Mouse (Mus musculus): Measurements from ENCODE around the gene Batf. TPM values are rescaled to one million over a fixed set of nuclear protein-coding genes. Genes with fewer than 3 reads are reported as not detected.
"Not testable (repeated sequence)": the region's sequence is repeated elsewhere in the genome, so short reads cannot be mapped to it uniquely, and the experiment has no call there.

The Batf gene
- polyA plus RNA-seq, 1 experiment from 2014 or later, result 8.6 TPM

DNA sequence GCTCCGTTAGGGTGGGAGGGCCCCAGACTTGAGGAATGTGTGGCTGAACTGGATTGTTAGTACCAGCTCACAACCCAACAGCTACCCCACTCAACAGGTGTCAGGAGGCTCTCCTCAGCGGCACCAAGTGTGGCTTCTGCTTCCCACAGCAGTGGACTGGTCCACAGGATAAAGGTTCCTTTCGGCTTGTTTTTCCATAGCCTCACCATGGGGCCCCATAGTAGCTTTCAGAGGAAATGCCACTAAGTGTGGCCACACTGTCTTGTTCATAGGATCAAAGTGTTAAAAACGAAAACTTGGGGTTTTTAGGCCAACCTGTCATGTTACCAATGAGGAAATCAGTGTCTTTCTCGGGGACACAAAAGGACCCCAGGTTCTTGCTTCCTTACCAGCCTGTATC, 10.0 kb downstream of the Batf start:
- DNase-seq (ENCODE audit: low spot score) (no peak), ATAC-seq (replicated peaks; ENCODE audit: low FRiP score) (no peak)
- Histone ChIP-seq H3K9ac (ENCODE audit: low read depth, low read length) (no peak overlapping the region), H3K27ac (ENCODE audit: low read depth, low read length) (no peak overlapping the region), H3K4me2 (no peak overlapping the region), H3K9me3 (ENCODE audit: control insufficient read depth, low read length) (no peaks in the 10 kb centered on the region), H3K4me1 (replicated peaks; ENCODE audit: control insufficient read depth, insufficient read depth, low read length) (peaks cover 2% of the 10 kb centered on the region; the same call in 1 of the 2 replicates), H3K4me3 (ENCODE audit: low read depth, low read length) (no peak overlapping the region), H3K27me3 (replicated peaks; ENCODE audit: control insufficient read depth, insufficient read depth, low read length) (no peaks in the 10 kb centered on the region), H3K36me3 (ENCODE audit: control insufficient read depth, insufficient read depth, low read length) (no peaks in the 10 kb centered on the region)
- 84% methylated on average over 5 of the region's 5 CpGs for WGBS

DNA sequence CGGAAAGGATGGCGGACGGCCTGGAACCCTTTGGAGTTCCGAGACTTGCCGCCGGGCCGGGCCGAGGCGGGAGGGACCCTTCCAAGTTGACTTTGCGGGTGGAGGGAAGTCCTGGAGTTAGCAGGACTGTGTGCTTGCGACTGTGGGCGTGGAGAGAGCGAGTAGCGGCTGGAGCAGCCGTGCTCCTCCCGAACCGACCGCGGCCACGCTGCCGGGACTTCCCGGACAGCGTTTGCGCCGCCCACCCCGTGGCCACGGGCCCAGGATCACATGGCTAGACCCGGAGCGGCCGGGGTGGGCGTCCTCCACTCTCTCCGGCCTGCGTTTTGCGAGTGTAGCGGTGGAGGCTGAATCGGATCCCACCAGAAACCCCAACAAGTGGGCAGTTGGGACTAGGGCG, 11.7 kb downstream of the Batf start:
- peak; percentile 76 for ATAC-seq (replicated peaks; ENCODE audit: low FRiP score)
- not testable (repeated sequence) for H3K36me3 ChIP-seq (ENCODE audit: control insufficient read depth, insufficient read depth, low read length); H3K27ac ChIP-seq (ENCODE audit: low read depth, low read length); H3K9ac ChIP-seq (ENCODE audit: low read depth, low read length); H3K4me1 ChIP-seq (replicated peaks; ENCODE audit: control insufficient read depth, insufficient read depth, low read length); H3K27me3 ChIP-seq (replicated peaks; ENCODE audit: control insufficient read depth, insufficient read depth, low read length); H3K4me3 ChIP-seq (ENCODE audit: low read depth, low read length); DNase-seq (ENCODE audit: low spot score); H3K9me3 ChIP-seq (ENCODE audit: control insufficient read depth, low read length)
- H3K4me2 ChIP-seq, result peak overlapping the region; percentile 49
- WGBS, result 27% methylated on average over 12 of the region's 37 CpGs

DNA sequence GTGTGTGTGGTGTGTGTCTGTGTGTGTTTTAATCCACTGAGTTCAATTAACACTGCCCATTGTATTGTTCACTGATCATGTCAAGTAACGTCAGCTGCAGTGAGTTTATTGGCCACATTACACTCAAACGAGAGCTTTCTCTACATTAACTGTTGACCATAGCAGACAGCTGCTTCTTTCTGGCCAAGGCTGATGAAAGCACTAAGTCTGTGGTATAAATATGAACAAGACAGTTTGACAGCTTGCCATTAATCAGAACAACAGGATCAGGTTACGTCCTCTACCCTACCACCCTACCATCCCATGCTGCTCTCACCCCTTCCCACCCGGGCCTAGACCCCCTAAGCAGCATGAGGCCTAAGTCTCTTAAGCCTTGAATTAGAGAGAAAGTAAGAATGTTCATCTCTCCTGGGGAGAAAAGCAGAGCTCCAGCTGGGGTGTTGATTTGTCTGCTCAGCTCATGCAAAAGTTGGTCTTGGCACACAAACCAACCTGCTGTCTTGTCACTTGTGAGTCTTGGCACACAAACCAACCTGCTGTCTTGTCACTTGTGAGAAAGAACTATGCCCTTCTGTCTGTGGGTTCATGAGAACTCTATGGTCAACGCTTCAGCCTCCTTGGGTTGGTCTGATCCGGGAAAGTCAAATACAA, 13.8 kb downstream of the Batf start:
- H3K4me2 ChIP-seq, result no peak overlapping the region
- H3K9me3 ChIP-seq (ENCODE audit: control insufficient read depth, low read length), result no peaks in the 10 kb centered on the region
- DNase-seq (ENCODE audit: low spot score) (no peak), ATAC-seq (replicated peaks; ENCODE audit: low FRiP score) (no peak)
- H3K27ac ChIP-seq (ENCODE audit: low read depth, low read length), result no peak overlapping the region
- H3K4me1 ChIP-seq (replicated peaks; ENCODE audit: control insufficient read depth, insufficient read depth, low read length), result peaks cover 12% of the 10 kb centered on the region
- WGBS, result 75% methylated on average over 6 of the region's 6 CpGs
- H3K9ac ChIP-seq (ENCODE audit: low read depth, low read length), result no peak overlapping the region
- H3K27me3 ChIP-seq (replicated peaks; ENCODE audit: control insufficient read depth, insufficient read depth, low read length), result no peaks in the 10 kb centered on the region
- no peaks in the 10 kb centered on the region for H3K36me3 ChIP-seq (ENCODE audit: control insufficient read depth, insufficient read depth, low read length)
- H3K4me3 ChIP-seq (ENCODE audit: low read depth, low read length), result no peak overlapping the region

DNA sequence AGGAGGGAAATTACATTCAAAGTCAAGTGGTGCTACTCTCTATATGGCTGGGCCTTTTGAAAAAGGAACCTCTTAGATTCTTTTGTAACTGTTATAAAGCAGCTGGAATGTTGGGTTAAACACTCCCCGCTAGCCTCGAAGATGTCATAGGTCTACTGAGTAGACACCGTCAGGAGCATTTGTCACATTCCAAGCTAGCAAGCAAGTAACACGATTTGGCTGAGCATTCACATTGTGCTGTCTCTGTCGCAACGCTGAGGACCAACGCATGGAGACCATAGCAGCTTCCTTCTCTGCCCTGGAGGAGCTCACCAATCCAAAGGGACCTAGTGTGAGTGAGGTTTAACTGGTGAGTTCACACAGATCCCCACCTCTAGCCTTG, 14.4 kb downstream of the Batf start:
- no peak overlapping the region for H3K9ac ChIP-seq (ENCODE audit: low read depth, low read length)
- ATAC-seq (replicated peaks; ENCODE audit: low FRiP score) (no peak), DNase-seq (ENCODE audit: low spot score) (no peak)
- H3K9me3 ChIP-seq (ENCODE audit: control insufficient read depth, low read length), result no peaks in the 10 kb centered on the region
- WGBS, result 79% methylated on average over 7 of the region's 7 CpGs
- H3K36me3 ChIP-seq (ENCODE audit: control insufficient read depth, insufficient read depth, low read length), result no peaks in the 10 kb centered on the region
- H3K4me1 ChIP-seq (replicated peaks; ENCODE audit: control insufficient read depth, insufficient read depth, low read length), result peaks cover 12% of the 10 kb centered on the region
- H3K4me3 ChIP-seq (ENCODE audit: low read depth, low read length), result no peak overlapping the region
- no peak overlapping the region for H3K4me2 ChIP-seq
- no peak overlapping the region for H3K27ac ChIP-seq (ENCODE audit: low read depth, low read length)
- no peaks in the 10 kb centered on the region for H3K27me3 ChIP-seq (replicated peaks; ENCODE audit: control insufficient read depth, insufficient read depth, low read length)

DNA sequence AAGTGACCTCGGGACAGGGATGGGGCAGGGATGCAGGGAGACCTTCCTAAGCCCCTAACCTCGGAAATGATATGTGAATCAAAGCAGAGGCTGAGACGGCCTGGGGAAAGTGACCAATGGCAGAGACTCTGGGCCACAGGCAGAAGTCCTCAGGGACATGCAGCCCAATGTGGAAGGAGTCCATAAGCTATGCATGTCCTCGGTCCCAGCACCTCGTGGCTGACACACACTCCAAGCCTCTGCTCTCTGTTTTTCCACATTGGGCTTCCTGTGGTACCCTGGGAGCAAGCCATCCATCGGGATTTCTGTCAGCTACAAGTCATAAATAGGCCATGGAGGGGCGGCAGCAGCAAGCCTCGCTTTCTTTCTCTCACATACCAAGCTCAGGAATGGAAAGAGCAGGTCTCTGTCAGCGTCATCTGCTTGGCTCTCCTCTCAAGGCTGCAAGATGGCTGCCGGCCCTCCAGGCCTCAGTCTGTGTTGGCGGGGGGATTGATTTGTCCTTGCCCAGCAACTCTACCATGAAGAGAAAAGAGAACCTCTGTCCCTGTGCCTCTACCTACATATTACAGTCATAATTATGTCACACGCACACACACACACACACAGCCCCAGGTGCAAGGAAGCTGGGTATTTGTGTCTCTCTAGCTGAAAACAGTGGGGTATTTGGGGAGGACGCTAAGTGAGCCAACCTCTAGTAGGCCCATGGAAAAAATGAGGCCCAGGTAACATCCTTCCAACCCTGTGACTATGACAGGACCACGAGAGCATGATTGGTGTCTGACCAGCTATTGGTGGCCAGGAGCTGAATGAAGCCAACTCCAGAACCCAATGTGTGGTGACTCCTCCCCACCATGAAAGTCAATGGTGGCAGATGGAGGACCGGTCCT, 15.9 kb downstream of the Batf start:
- 77% methylated on average over 15 of the region's 15 CpGs for WGBS
- H3K4me3 ChIP-seq (ENCODE audit: low read depth, low read length), result no peak overlapping the region
- H3K9me3 ChIP-seq (ENCODE audit: control insufficient read depth, low read length), result no peaks in the 10 kb centered on the region
- H3K27me3 ChIP-seq (replicated peaks; ENCODE audit: control insufficient read depth, insufficient read depth, low read length), result no peaks in the 10 kb centered on the region
- H3K4me1 ChIP-seq (replicated peaks; ENCODE audit: control insufficient read depth, insufficient read depth, low read length), result peaks cover 12% of the 10 kb centered on the region
- H3K4me2 ChIP-seq, result no peak overlapping the region
- no peaks in the 10 kb centered on the region for H3K36me3 ChIP-seq (ENCODE audit: control insufficient read depth, insufficient read depth, low read length)
- no peak overlapping the region for H3K27ac ChIP-seq (ENCODE audit: low read depth, low read length)
- no peak for ATAC-seq (replicated peaks; ENCODE audit: low FRiP score)
- no peak for DNase-seq (ENCODE audit: low spot score)
- H3K9ac ChIP-seq (ENCODE audit: low read depth, low read length), result no peak overlapping the region

DNA sequence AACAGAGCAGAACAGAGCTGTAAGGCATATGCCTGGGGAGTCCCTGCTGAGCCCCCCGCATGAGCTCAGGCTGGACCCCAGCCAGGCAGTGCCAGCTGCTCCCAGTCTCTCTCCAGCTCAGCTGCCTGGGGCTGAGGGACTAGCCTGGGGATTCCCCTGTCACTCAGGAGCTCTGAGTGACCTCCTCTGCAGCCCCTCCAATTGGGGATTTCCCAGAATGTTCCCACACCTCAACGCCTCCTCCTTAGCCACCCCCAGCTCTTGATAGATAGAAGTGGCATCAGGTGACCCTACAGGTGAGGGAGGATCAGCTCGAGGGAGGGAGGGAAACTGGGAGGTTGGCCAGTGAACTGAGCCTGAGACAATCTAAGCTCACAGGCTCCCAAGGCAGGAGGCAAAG, 17.0 kb downstream of the Batf start:
- no peaks in the 10 kb centered on the region for H3K9me3 ChIP-seq (ENCODE audit: control insufficient read depth, low read length)
- no peak for ATAC-seq (replicated peaks; ENCODE audit: low FRiP score)
- no peak overlapping the region for H3K4me2 ChIP-seq
- no peak overlapping the region for H3K27ac ChIP-seq (ENCODE audit: low read depth, low read length)
- no peak for DNase-seq (ENCODE audit: low spot score)
- H3K9ac ChIP-seq (ENCODE audit: low read depth, low read length), result no peak overlapping the region
- no peaks in the 10 kb centered on the region for H3K36me3 ChIP-seq (ENCODE audit: control insufficient read depth, insufficient read depth, low read length)
- no peak overlapping the region for H3K4me3 ChIP-seq (ENCODE audit: low read depth, low read length)
- WGBS, result 68% methylated on average over 3 of the region's 3 CpGs
- no peaks in the 10 kb centered on the region for H3K27me3 ChIP-seq (replicated peaks; ENCODE audit: control insufficient read depth, insufficient read depth, low read length)
- peaks cover 12% of the 10 kb centered on the region for H3K4me1 ChIP-seq (replicated peaks; ENCODE audit: control insufficient read depth, insufficient read depth, low read length)

DNA sequence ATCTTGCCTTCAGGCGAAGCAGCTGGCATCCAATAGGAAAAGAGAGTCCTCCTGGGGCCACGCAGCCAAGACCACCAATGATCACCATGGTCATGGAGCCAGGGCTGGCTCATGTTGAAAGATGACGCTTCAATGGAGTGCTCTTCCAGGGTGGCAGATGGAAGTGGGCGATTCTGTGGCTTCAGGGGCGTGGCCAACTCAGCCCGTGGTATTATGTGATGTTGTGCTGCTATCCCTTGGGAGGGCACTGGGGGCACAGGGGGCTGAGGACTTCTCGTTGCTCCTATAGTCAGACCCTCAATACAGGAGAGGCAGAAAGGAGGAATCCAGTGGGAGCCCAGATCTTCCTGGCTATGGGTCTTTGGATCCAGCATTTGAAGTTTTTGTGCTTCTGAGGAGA, 18.1 kb downstream of the Batf start:
- Histone ChIP-seq H3K27me3 (replicated peaks; ENCODE audit: control insufficient read depth, insufficient read depth, low read length) (no peaks in the 10 kb centered on the region), H3K4me2 (peak overlapping the region; percentile 73), H3K4me1 (replicated peaks; ENCODE audit: control insufficient read depth, insufficient read depth, low read length) (peaks cover 12% of the 10 kb centered on the region), H3K4me3 (ENCODE audit: low read depth, low read length) (no peak overlapping the region), H3K36me3 (ENCODE audit: control insufficient read depth, insufficient read depth, low read length) (no peaks in the 10 kb centered on the region), H3K9ac (ENCODE audit: low read depth, low read length) (peak overlapping the region; percentile 61), H3K27ac (ENCODE audit: low read depth, low read length) (peak overlapping the region; percentile 87), H3K9me3 (ENCODE audit: control insufficient read depth, low read length) (no peaks in the 10 kb centered on the region)
- WGBS, result 48% methylated on average over 7 of the region's 7 CpGs
- DNase-seq (ENCODE audit: low spot score) (no peak), ATAC-seq (replicated peaks; ENCODE audit: low FRiP score) (peak; percentile 35; the same call in 1 of the 2 replicates)

DNA sequence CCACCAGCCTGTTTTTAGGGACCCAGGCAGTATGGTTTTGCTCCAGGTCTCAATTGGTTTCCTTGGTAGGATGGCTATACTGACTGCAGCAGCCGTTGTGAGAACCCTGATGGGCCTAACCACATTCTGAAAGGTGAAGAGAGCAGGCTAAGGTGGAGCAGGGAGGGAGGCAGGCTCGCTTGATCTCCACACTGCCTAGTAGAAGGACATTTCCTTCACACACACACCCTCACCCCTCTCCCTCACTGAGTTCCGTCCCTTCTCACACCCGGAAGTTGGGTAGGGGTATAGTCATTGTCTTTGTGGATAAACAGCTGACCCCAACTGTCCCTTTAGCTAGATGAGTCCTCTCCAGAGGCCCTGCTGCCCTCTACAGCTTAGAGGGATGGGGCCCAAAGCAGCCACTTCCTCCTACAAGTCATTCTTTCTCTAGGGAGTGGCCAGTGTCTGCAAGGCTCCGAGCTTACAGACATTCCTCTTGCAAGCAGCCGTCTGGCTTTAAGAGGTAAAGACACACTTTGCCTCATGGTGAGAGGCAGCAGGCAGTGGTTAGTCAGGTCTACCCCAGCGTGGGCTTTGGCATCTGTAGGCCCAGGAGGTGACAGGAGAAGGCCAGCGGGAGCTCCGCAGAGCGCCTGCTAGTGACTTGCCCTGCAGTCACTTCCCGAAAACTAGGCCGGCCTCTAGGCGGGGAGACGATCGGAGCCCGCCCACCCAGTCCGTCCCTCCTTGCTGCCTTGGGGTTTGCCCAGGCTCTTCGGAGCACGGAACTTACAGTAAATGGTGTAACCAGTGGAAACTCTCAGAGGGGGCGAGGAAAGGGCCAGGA, 18.7 kb downstream of the Batf start:
- ATAC-seq (replicated peaks; ENCODE audit: low FRiP score) (peak; percentile 92), DNase-seq (ENCODE audit: low spot score) (peak; percentile 82)
- Histone ChIP-seq H3K4me2 (peak overlapping the region; percentile 73), H3K9ac (ENCODE audit: low read depth, low read length) (peak overlapping the region; percentile 61), H3K27ac (ENCODE audit: low read depth, low read length) (peak overlapping the region; percentile 87), H3K27me3 (replicated peaks; ENCODE audit: control insufficient read depth, insufficient read depth, low read length) (no peaks in the 10 kb centered on the region), H3K4me3 (ENCODE audit: low read depth, low read length) (peak overlapping the region; percentile 48), H3K9me3 (ENCODE audit: control insufficient read depth, low read length) (no peaks in the 10 kb centered on the region), H3K36me3 (ENCODE audit: control insufficient read depth, insufficient read depth, low read length) (no peaks in the 10 kb centered on the region), H3K4me1 (replicated peaks; ENCODE audit: control insufficient read depth, insufficient read depth, low read length) (peaks cover 12% of the 10 kb centered on the region)
- WGBS, result 5% methylated on average over 20 of the region's 20 CpGs

Data from liver, embryonic 11.5 days (tissue).